Mouse (Mus musculus) MEL (cell line): Measurements from ENCODE around the gene Siae.

ENCODE experiments used
- CHD1 ChIP-seq: IDR thresholded peaks from 2 replicates; pipeline ENCODE4 v1.6.1; 2012; ENCODE audit warnings: low read depth, mild to moderate bottlenecking, inconsistent platforms, low read length, improper control_type of control experiment
- CHD2 ChIP-seq: IDR thresholded peaks from 2 replicates; pipeline ENCODE4 v1.6.1; 2011; ENCODE audit warnings: low read length, improper control_type of control experiment
- CTCF ChIP-seq, 3 experiments: IDR thresholded peaks in 2 of 3; conservative IDR thresholded peaks in 1 of 3; 2 replicates each; pipeline ENCODE4 v1.5.1; 2011 to 2012; ENCODE audit warnings: low read length in 3 of 3, low read depth in 2 of 3, mild to moderate bottlenecking in 2 of 3, improper control_type of control experiment in 1 of 3, inconsistent platforms in 1 of 3, mixed read lengths in 1 of 3, moderate library complexity in 1 of 3; ENCODE audit not compliant: control insufficient read depth in 1 of 3, insufficient read depth in 1 of 3, poor library complexity in 1 of 3, severe bottlenecking in 1 of 3
- ELF1 ChIP-seq: IDR thresholded peaks from 2 replicates; pipeline ENCODE4 v1.6.1; 2014; ENCODE audit warnings: low read depth, mild to moderate bottlenecking, inconsistent platforms, low read length, improper control_type of control experiment, moderate library complexity
- EP300 ChIP-seq, 2 experiments: IDR thresholded peaks; 2 replicates each; pipeline ENCODE4 v1.6.1; 2011; ENCODE audit warnings: improper control_type of control experiment in 2 of 2, low read length in 2 of 2, low read depth in 1 of 2, mild to moderate bottlenecking in 1 of 2
- KAT2A ChIP-seq: conservative IDR thresholded peaks from 2 replicates; pipeline ENCODE4 v1.6.1; 2012; ENCODE audit warnings: low read depth, low read length, improper control_type of control experiment, inconsistent platforms
- POLR2A ChIP-seq, 2 experiments: IDR thresholded peaks; 2 replicates each; pipeline ENCODE4 v1.6.1; 2011 to 2012; ENCODE audit warnings: low read length in 2 of 2, mild to moderate bottlenecking in 2 of 2, control low read depth in 1 of 2, improper control_type of control experiment in 1 of 2, low read depth in 1 of 2, moderate library complexity in 1 of 2; ENCODE audit not compliant: control insufficient read depth in 1 of 2, insufficient read depth in 1 of 2, poor library complexity in 1 of 2

DNA sequence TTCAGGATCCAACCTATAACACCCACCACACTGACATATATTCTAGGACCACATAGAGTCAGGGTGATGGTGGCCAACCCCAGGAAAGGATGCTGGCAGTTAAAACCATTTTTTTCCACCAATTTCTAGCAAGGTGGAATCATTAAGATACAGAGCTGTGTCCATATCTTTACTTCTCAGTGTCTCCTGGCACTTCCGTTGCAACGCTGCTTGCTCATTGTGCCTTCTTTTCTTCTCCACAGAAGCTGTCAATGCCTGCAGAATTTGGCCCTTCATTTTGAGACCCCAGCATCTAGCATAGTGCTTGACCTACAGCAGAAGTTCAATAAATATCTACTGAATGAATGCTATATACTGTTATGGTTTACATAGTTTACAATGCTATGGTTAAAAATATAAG is 11.5 kb downstream of the Siae start:
- TF ChIP-seq CTCF (IDR thresholded peaks at IDR 0.05 in 2 of 3, conservative IDR thresholded peaks at IDR 0.05 in 1 of 3; ENCODE audit: control insufficient read depth in 1 of 3, insufficient read depth in 1 of 3, low read depth in 2 of 3, low read length in 3 of 3, poor library complexity in 1 of 3, severe bottlenecking in 1 of 3): no peak
- peak; percentile 98 for TF ChIP-seq EP300 (IDR thresholded peaks at IDR 0.05; ENCODE audit: low read depth in 1 of 2, low read length in 2 of 2)
- TF ChIP-seq ELF1: no peak
- no peak for TF ChIP-seq KAT2A
- TF ChIP-seq CHD2: no peak
- no peak for TF ChIP-seq POLR2A (IDR thresholded peaks at IDR 0.05; ENCODE audit: control insufficient read depth in 1 of 2, insufficient read depth in 1 of 2, low read depth in 1 of 2, low read length in 2 of 2, poor library complexity in 1 of 2)
- no peak for TF ChIP-seq CHD1
